Mouse (Mus musculus): Measurements from ENCODE around the gene Mtfr1l. TPM values are rescaled to one million over a fixed set of nuclear protein-coding genes. Genes with fewer than 3 reads are reported as not detected.

The Mtfr1l gene
- total and polyA plus RNA-seq, 3 experiments = 52.0 to 88.3 TPM; not detected in 1

DNA sequence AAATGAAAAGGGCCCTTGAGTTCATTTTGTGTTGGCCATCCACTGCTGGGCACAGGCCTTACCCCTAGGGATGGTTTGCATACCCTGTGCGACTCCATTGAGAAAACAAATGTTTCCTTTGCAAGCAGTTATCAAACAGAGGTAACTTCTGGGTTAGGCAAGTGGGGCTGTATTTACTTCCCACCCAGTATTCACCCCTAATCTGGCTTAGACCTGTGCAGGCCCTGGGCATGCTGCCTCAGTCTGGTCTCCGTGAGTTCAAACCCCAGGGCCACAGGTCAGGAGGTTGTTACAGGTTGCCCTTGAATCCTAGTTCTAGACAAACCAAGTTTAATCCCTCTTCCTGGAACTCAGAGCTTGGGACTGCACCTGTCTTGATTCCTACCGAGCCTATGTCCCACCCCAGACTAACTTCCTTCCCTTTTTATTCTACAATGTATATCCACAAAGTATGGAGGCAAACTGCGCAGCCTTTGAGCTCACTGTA lies 29.8 kb downstream of the Mtfr1l start:
- H3K4me3 ChIP-seq (ENCODE audit: control insufficient read depth in 1 of 2, insufficient read depth in 1 of 2, low read depth in 2 of 2, low read length in 2 of 2) = peak overlapping the region; percentile 20 to 31; a peak in 3 of 4 replicates
- peak overlapping the region; percentile 29 for H3K9ac ChIP-seq (ENCODE audit: control insufficient read depth, low read depth, low read length, poor library complexity, severe bottlenecking)
- H3K27me3 ChIP-seq (ENCODE audit: control insufficient read depth in 1 of 2, insufficient read depth in 2 of 2, low read length in 2 of 2) = no peaks in the 10 kb centered on the region
- no peaks in the 10 kb centered on the region for H3K9me3 ChIP-seq (replicated peaks; ENCODE audit: insufficient read depth, low read length)
- H3K27ac ChIP-seq (ENCODE audit: control insufficient read depth, low read depth, low read length) = peak overlapping the region; percentile 81
- peak; percentile 66 for DNase-seq (ENCODE audit: low read depth, low spot score)
- no peak for TF ChIP-seq CHD2 (IDR thresholded peaks at IDR 0.05; ENCODE audit: low read length)
- 0 out of 2 replicates have a peak, but pooled peaks have one; percentile 15 for TF ChIP-seq NRF1 (IDR thresholded peaks at IDR 0.05; ENCODE audit: insufficient read depth, low read depth, low read length, poor library complexity, severe bottlenecking)
- TF ChIP-seq ZKSCAN1 (IDR thresholded peaks at IDR 0.05; ENCODE audit: low read depth, low read length) = no peak
- 0 out of 2 replicates have a peak, but pooled peaks have one; percentile 20 for TF ChIP-seq ETS1 (IDR thresholded peaks at IDR 0.05; ENCODE audit: low read depth, low read length)
- TF ChIP-seq USF2 (IDR thresholded peaks at IDR 0.05; ENCODE audit: borderline replicate concordance in 1 of 2, insufficient read depth in 1 of 2, low read depth in 1 of 2, low read length in 2 of 2) = no peak
- TF ChIP-seq EP300 (IDR thresholded peaks at IDR 0.05; ENCODE audit: low read depth in 1 of 2, low read length in 2 of 2) = peak; percentile 27 to 44; a peak in 1 of 4 replicates
- 0 out of 2 replicates have a peak, but pooled peaks have one; percentile 38 for TF ChIP-seq RCOR1 (IDR thresholded peaks at IDR 0.05; ENCODE audit: low read depth, low read length)
- TF ChIP-seq ZC3H11A (IDR thresholded peaks at IDR 0.05; ENCODE audit: low read depth, low read length) = 0 out of 2 replicates have a peak, but pooled peaks have one; percentile 2
- TF ChIP-seq TCF12 (IDR thresholded peaks at IDR 0.05; ENCODE audit: low read depth, low read length) = peak; percentile 48; the same call in 1 of the 2 replicates
- no peak for TF ChIP-seq MEF2A (IDR thresholded peaks at IDR 0.05; ENCODE audit: extremely low read depth, insufficient replicate concordance, low read depth, low read length, poor library complexity, severe bottlenecking)
- peak; percentile 19; the same call in 1 of the 2 replicates for TF ChIP-seq GATA1 (IDR thresholded peaks at IDR 0.05; ENCODE audit: low read depth, low read length)
- no peak for TF ChIP-seq POLR2AphosphoS2 (IDR thresholded peaks at IDR 0.05; ENCODE audit: low read length)
- TF ChIP-seq SMC3 (IDR thresholded peaks at IDR 0.05; ENCODE audit: low read depth, low read length) = no peak
- 0 out of 2 replicates have a peak, but pooled peaks have one; percentile 63 for TF ChIP-seq CHD1 (IDR thresholded peaks at IDR 0.05; ENCODE audit: low read depth, low read length)
- TF ChIP-seq TAL1 (IDR thresholded peaks at IDR 0.05; ENCODE audit: low read length) = peak; percentile 76
- TF ChIP-seq TBP (IDR thresholded peaks at IDR 0.05; ENCODE audit: low read depth, low read length) = no peak
- H3K4me1 ChIP-seq (ENCODE audit: control insufficient read depth in 1 of 2, insufficient read depth in 2 of 2, low read length in 2 of 2) = peaks cover 5 to 24% of the 10 kb centered on the region in 2 experiments
- H3K79me2 ChIP-seq (ENCODE audit: control insufficient read depth, insufficient read depth, low read length, poor library complexity) = no peaks in the 10 kb centered on the region
- peaks cover 0 to 10% of the 10 kb centered on the region in 2 experiments; a peak in 2 of 4 replicates for H3K36me3 ChIP-seq (ENCODE audit: control insufficient read depth in 1 of 2, insufficient read depth in 2 of 2, low read length in 2 of 2)

DNA sequence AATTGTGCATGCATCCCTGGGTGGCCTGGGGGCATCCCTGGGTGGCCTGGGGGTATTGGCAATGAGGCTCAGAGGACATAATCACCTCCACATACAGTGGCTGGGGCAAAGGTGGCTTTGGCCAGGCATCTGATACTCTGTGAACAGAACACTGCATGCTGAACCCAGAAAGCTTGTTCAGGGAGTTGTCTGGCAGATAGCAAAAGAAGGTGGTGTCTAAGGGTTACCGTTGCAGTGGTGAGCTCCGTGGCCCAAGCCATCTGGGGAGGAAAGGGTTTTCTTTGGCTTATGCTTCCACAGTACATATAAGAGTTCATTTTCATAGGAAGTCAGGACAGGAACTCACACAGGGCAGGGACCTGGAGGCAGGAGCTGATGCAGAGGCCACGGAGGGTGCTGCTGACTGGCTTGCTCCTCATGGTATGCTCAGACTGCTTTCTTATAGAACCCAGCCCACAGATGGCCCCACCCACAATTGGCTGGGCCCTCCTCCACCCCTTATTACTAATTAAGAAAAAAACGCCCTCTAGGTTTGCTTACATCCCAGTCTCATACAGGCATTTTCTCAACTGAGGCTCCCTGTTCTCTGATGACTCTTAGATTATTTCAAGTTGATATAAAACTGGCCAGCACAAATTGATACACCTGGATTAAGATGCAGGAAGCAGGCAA lies 31.4 kb downstream of the Mtfr1l start:
- Histone ChIP-seq H3K27me3 (ENCODE audit: control insufficient read depth in 1 of 2, insufficient read depth in 2 of 2, low read length in 2 of 2) (no peaks in the 10 kb centered on the region), H3K9me3 (replicated peaks; ENCODE audit: insufficient read depth, low read length) (no peaks in the 10 kb centered on the region), H3K9ac (ENCODE audit: control insufficient read depth, low read depth, low read length, poor library complexity, severe bottlenecking) (no peak overlapping the region), H3K4me3 (ENCODE audit: control insufficient read depth in 1 of 2, insufficient read depth in 1 of 2, low read depth in 2 of 2, low read length in 2 of 2) (no peak overlapping the region), H3K27ac (ENCODE audit: control insufficient read depth, low read depth, low read length) (no peak overlapping the region), H3K36me3 (ENCODE audit: control insufficient read depth in 1 of 2, insufficient read depth in 2 of 2, low read length in 2 of 2) (peaks cover 0 to 10% of the 10 kb centered on the region in 2 experiments; a peak in 2 of 4 replicates), H3K4me1 (ENCODE audit: control insufficient read depth in 1 of 2, insufficient read depth in 2 of 2, low read length in 2 of 2) (peaks cover 5 to 26% of the 10 kb centered on the region in 2 experiments), H3K79me2 (ENCODE audit: control insufficient read depth, insufficient read depth, low read length, poor library complexity) (no peaks in the 10 kb centered on the region)
- TF ChIP-seq KAT2A (conservative IDR thresholded peaks at IDR 0.05; ENCODE audit: low read depth, low read length) (no peak), EP300 (IDR thresholded peaks at IDR 0.05; ENCODE audit: low read depth in 1 of 2, low read length in 2 of 2) (no peak), GATA1 (IDR thresholded peaks at IDR 0.05; ENCODE audit: low read depth, low read length) (no peak), MYC (IDR thresholded peaks at IDR 0.05; ENCODE audit: low read depth, low read length) (no peak), NELFE (IDR thresholded peaks at IDR 0.05; ENCODE audit: low read depth, low read length) (no peak), MYB (IDR thresholded peaks at IDR 0.05; ENCODE audit: low read depth, low read length) (no peak), CTCF (IDR thresholded peaks at IDR 0.05 in 2 of 3, conservative IDR thresholded peaks at IDR 0.05 in 1 of 3; ENCODE audit: control insufficient read depth in 1 of 3, insufficient read depth in 1 of 3, low read depth in 2 of 3, low read length in 3 of 3, poor library complexity in 1 of 3, severe bottlenecking in 1 of 3) (no peak), ZKSCAN1 (IDR thresholded peaks at IDR 0.05; ENCODE audit: low read depth, low read length) (no peak), TAL1 (IDR thresholded peaks at IDR 0.05; ENCODE audit: low read length) (no peak), MXI1 (IDR thresholded peaks at IDR 0.05; ENCODE audit: low read depth, low read length) (no peak), USF2 (IDR thresholded peaks at IDR 0.05; ENCODE audit: borderline replicate concordance in 1 of 2, insufficient read depth in 1 of 2, low read depth in 1 of 2, low read length in 2 of 2) (no peak)
- DNase-seq (ENCODE audit: low read depth, low spot score) = peak; percentile 47

Measured in MEL (cell line).